Mouse (Mus musculus): Measurements from ENCODE around the gene Cfd. TPM values are rescaled to one million over a fixed set of nuclear protein-coding genes. Genes with fewer than 3 reads are reported as not detected.

Cfd gene
- not detected in 2 replicates for polyA plus RNA-seq (2015; fragmentation: Nextera tagmentation; extraction: Ambion mirVana)

- H3K4me1 ChIP-seq = no peaks in the 10 kb centered on the region
- H3K4me2 ChIP-seq = no peak within 1 kb of the TSS
- H3K9me3 ChIP-seq = no peaks in the 10 kb centered on the region
- 32% methylated on average over 5 of the region's 5 CpGs for WGBS
- no peak for ATAC-seq (ENCODE audit: borderline replicate concordance, extremely low read depth, low FRiP score, low TSS enrichment)
- no peak within 1 kb of the TSS for H3K9ac ChIP-seq
- H3K27ac ChIP-seq = no peak within 1 kb of the TSS
- no peak within 1 kb of the TSS for H3K4me3 ChIP-seq
- H3K27me3 ChIP-seq = no peaks in the 10 kb centered on the region
- H3K36me3 ChIP-seq = peaks cover 11% of the 10 kb centered on the region
Measured at GRCm38 (mm10) chr10:79890670-79891069, at the start of gene Cfd. Cfd (plus strand) TSS chr10:79890853.

DNA sequence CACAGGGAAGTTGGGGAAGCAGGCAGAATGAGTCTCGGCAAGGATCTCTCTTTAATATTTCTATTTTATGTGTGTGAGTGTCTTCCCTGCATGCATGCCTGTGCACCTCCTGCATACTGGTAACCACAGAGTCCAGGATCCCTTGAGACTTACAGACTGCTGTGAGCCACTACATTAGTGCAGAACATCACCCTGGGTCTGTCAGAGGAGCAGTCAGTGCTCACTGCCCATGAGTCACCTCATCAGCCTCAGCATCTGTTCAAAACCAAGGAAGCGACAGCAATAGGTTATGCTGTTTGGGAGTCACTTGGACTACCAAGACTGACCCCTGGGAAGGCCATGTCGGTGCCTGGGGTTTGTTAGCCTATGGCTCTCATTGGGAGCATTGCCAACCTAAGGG is 48.3 kb upstream of the Cfd start:
- Histone ChIP-seq H3K27ac (peak overlapping the region; percentile 57), H3K4me2 (no peak overlapping the region), H3K27me3 (no peaks in the 10 kb centered on the region), H3K4me1 (peaks cover 35% of the 10 kb centered on the region), H3K36me3 (no peaks in the 10 kb centered on the region), H3K4me3 (no peak overlapping the region), H3K9me3 (no peaks in the 10 kb centered on the region), H3K9ac (no peak overlapping the region)
- ATAC-seq (ENCODE audit: borderline replicate concordance, extremely low read depth, low FRiP score, low TSS enrichment) = no peak
- WGBS = 59% methylated on average over 3 of the region's 3 CpGs

DNA sequence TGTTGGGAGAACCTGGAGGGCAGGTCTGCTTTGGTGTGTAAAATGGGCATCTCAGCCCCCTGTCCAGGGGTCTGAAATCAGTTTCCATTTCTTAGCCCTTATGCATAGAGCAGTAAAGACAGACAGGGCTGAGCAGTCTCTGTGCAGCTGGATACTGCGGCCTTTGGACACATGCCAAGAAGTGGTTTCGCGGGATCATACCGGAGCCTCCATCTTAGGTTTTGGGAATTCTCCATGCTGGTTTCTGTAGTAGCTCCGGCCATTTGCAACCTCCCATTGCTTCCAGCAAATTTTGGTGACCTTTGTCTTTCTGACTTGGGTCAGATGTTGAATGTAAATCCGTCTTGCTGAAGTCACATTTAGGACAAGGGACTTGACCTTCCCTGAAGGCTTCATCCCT is 47.2 kb upstream of the Cfd start:
- H3K27ac ChIP-seq = no peak overlapping the region
- H3K36me3 ChIP-seq = no peaks in the 10 kb centered on the region
- H3K4me2 ChIP-seq = no peak overlapping the region
- no peaks in the 10 kb centered on the region for H3K9me3 ChIP-seq
- H3K4me1 ChIP-seq = peaks cover 35% of the 10 kb centered on the region
- H3K4me3 ChIP-seq = no peak overlapping the region
- H3K9ac ChIP-seq = no peak overlapping the region; the same call in 1 of the 2 replicates
- WGBS = 38% methylated on average over 6 of the region's 6 CpGs
- ATAC-seq (ENCODE audit: borderline replicate concordance, extremely low read depth, low FRiP score, low TSS enrichment) = no peak
- no peaks in the 10 kb centered on the region for H3K27me3 ChIP-seq

- H3K4me1 ChIP-seq = peaks cover 37% of the 10 kb centered on the region
- H3K4me3 ChIP-seq = no peak overlapping the region
- no peak for ATAC-seq (ENCODE audit: borderline replicate concordance, extremely low read depth, low FRiP score, low TSS enrichment)
- WGBS = 41% methylated on average over 5 of the region's 5 CpGs
- H3K27me3 ChIP-seq = no peaks in the 10 kb centered on the region
- no peaks in the 10 kb centered on the region for H3K9me3 ChIP-seq
- H3K9ac ChIP-seq = no peak overlapping the region
- no peak overlapping the region for H3K27ac ChIP-seq
- H3K36me3 ChIP-seq = no peaks in the 10 kb centered on the region
- no peak overlapping the region for H3K4me2 ChIP-seq
Measured at GRCm38 (mm10) chr10:79846553-79846952, 44.1 kb upstream of the Cfd start.

DNA sequence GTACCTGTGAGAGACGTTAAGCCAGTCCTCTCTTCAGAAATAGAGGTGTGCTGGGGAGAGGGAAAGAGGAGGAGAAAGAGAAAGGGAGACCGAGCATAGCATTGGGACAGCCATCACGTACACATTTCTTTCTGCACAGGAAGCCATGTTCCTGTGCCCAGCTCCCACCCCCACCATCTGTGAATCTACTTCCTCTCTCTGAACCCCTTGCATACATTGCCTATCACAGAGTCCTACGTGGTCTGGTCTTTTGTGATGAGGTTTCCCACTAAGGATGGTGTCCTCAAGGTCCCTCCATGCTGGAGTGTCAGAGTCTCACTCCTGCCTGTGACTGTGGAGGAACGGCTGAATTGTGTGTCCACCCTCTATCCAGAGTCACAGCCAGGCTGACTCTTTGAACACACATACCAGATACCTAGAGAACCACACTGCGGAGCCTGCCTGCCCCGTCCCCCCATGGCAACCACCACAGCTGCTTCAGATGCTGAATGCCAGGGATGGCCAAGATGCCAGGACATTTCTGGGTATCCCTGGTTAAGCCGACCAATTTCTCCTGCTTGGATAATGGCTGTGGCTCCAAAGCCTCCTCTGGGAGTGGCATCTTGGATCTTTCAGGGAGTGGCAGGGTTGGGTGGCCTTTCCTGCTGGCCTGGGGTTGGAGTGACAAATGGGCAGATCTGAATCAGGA is 40.6 kb upstream of the Cfd start:
- Histone ChIP-seq H3K9ac (no peak overlapping the region), H3K36me3 (no peaks in the 10 kb centered on the region), H3K27ac (0 out of 2 replicates have a peak overlapping the region, but pooled peaks have one; percentile 9), H3K9me3 (no peaks in the 10 kb centered on the region), H3K4me3 (no peak overlapping the region), H3K27me3 (no peaks in the 10 kb centered on the region), H3K4me1 (peaks cover 29% of the 10 kb centered on the region), H3K4me2 (no peak overlapping the region)
- no peak for ATAC-seq (ENCODE audit: borderline replicate concordance, extremely low read depth, low FRiP score, low TSS enrichment)
- 73% methylated on average over 8 of the region's 8 CpGs for WGBS

GRCm38 (mm10) chr10:79851653-79852052 is 39.0 kb upstream of the Cfd start:
- H3K4me1 ChIP-seq = peaks cover 34% of the 10 kb centered on the region

DNA sequence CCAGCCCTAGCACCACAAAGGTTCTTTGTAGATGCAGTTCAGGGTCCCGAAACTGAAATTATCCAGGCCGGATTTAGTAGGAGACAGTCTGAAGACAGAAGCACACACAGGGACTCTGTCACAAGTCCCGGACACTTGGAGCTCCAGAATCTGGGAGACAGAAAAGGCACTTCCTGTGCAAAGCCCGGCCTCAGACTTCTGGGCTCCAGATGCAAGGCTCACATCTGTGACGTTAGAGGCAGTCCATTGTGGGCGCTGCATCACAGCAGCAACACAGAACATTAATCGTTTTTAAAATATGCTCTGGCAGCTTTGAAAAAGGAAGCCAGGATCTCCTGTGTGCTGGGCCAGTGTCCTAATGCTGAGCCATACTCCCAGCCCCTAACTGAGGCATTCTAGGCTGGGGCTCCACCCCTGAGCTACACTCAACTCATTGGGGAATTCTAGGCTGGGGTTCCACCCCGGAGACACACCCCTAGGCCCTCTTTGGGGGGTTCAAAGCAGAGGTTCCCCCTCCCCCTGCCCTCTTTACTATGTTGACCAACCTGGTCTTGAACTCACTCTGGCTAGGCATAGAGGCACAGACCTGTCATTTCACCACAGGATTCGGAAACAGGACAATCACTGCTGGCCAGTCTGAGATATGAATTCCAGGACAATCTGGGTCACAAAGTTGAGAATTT is 38.4 kb upstream of the Cfd start:
- Histone ChIP-seq H3K4me3 (peak overlapping the region; percentile 72; the same call in 1 of the 2 replicates), H3K27ac (peak overlapping the region; percentile 100), H3K36me3 (0 out of 2 replicates have a peak, but pooled peaks cover 8% of the 10 kb centered on the region), H3K27me3 (no peaks in the 10 kb centered on the region), H3K4me1 (peaks cover 40% of the 10 kb centered on the region), H3K9me3 (no peaks in the 10 kb centered on the region), H3K9ac (peak overlapping the region; percentile 68), H3K4me2 (peak overlapping the region; percentile 84)
- WGBS = 19% methylated on average over 9 of the region's 9 CpGs
- no peak for ATAC-seq (ENCODE audit: borderline replicate concordance, extremely low read depth, low FRiP score, low TSS enrichment)

More at GRCm38 (mm10) chr10:79851653-79852052, 39.0 kb upstream of the Cfd start:
- Histone ChIP-seq H3K4me3 (no peak overlapping the region), H3K27ac (peak overlapping the region; percentile 100), H3K9me3 (no peaks in the 10 kb centered on the region), H3K9ac (peak overlapping the region; percentile 68; the same call in 1 of the 2 replicates), H3K4me2 (peak overlapping the region; percentile 84), H3K36me3 (0 out of 2 replicates have a peak, but pooled peaks cover 3% of the 10 kb centered on the region), H3K27me3 (no peaks in the 10 kb centered on the region)
- WGBS = 53% methylated on average over 3 of the region's 3 CpGs
- ATAC-seq (ENCODE audit: borderline replicate concordance, extremely low read depth, low FRiP score, low TSS enrichment) = no peak

DNA sequence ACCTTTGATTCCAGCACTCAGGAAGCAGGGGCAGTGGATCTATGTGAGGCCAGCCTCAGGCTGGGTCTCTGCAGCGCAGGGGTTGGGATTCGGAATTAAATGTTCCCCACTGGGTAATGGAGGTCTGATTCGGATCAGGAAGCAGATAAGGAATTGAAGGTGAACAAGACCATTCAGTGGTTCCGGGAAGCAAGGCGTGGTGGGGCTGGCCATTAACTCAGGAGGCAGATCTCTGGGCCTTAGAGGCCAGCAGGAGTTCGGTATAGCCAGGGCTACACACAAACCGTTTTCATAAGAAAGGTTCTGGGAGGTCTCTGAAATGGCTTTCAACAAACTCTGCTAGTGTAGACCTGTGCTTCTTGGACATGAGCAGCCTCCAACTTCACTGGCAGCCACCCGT is 37.8 kb upstream of the Cfd start:
- H3K27ac ChIP-seq = peak overlapping the region; percentile 100
- no peaks in the 10 kb centered on the region for H3K27me3 ChIP-seq
- no peaks in the 10 kb centered on the region for H3K9me3 ChIP-seq
- peak overlapping the region; percentile 68 for H3K9ac ChIP-seq
- peak overlapping the region; percentile 72 for H3K4me3 ChIP-seq
- H3K4me2 ChIP-seq = peak overlapping the region; percentile 84
- no peak for ATAC-seq (ENCODE audit: borderline replicate concordance, extremely low read depth, low FRiP score, low TSS enrichment)
- WGBS = 22% methylated on average over 8 of the region's 8 CpGs
- 0 out of 2 replicates have a peak, but pooled peaks cover 8% of the 10 kb centered on the region for H3K36me3 ChIP-seq
- peaks cover 46% of the 10 kb centered on the region for H3K4me1 ChIP-seq

DNA sequence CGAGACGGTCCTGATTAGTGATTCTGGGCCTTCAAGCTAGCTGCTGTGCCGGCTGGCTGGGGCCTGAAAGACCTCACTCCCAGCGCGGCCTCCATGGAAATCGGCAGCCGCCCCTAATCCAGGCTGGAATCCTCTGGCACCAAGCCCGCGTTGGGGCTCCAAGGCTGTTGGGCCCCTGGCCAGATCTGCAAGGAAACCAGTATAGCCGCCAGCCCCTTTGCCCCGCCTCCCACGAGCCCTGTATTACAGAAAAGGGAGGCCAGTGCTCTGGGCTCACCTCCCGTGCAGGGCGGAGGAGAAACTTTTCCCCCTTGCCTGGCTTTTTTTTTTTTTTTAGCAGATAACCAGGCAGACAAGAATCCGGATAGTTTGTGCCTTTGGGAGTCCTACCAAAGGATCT is 37.3 kb upstream of the Cfd start:
- Histone ChIP-seq H3K4me3 (peak overlapping the region; percentile 72), H3K4me1 (peaks cover 51% of the 10 kb centered on the region), H3K36me3 (0 out of 2 replicates have a peak, but pooled peaks cover 8% of the 10 kb centered on the region), H3K9ac (peak overlapping the region; percentile 68), H3K9me3 (no peaks in the 10 kb centered on the region), H3K4me2 (peak overlapping the region; percentile 84), H3K27ac (peak overlapping the region; percentile 100), H3K27me3 (no peaks in the 10 kb centered on the region)
- under 1% methylated on average over 15 of the region's 15 CpGs for WGBS
- peak; percentile 79 for ATAC-seq (ENCODE audit: borderline replicate concordance, extremely low read depth, low FRiP score, low TSS enrichment)

- Histone ChIP-seq H3K27me3 (no peaks in the 10 kb centered on the region), H3K4me1 (peaks cover 58% of the 10 kb centered on the region), H3K9ac (peak within 1 kb of the TSS; percentile 92), H3K4me2 (peak within 1 kb of the TSS; percentile 86), H3K27ac (peak within 1 kb of the TSS; percentile 100), H3K9me3 (no peaks in the 10 kb centered on the region), H3K36me3 (peaks cover 14% of the 10 kb centered on the region), H3K4me3 (peak within 1 kb of the TSS; percentile 72)
- peak; percentile 89 for ATAC-seq (ENCODE audit: borderline replicate concordance, extremely low read depth, low FRiP score, low TSS enrichment)
- under 1% methylated on average over 75 of the region's 75 CpGs for WGBS
Measured at GRCm38 (mm10) chr10:79853860-79854795, 36.5 kb upstream of the Cfd start, which contains the start of gene Ptbp1. Ptbp1 (plus strand) TSS chr10:79854427.

DNA sequence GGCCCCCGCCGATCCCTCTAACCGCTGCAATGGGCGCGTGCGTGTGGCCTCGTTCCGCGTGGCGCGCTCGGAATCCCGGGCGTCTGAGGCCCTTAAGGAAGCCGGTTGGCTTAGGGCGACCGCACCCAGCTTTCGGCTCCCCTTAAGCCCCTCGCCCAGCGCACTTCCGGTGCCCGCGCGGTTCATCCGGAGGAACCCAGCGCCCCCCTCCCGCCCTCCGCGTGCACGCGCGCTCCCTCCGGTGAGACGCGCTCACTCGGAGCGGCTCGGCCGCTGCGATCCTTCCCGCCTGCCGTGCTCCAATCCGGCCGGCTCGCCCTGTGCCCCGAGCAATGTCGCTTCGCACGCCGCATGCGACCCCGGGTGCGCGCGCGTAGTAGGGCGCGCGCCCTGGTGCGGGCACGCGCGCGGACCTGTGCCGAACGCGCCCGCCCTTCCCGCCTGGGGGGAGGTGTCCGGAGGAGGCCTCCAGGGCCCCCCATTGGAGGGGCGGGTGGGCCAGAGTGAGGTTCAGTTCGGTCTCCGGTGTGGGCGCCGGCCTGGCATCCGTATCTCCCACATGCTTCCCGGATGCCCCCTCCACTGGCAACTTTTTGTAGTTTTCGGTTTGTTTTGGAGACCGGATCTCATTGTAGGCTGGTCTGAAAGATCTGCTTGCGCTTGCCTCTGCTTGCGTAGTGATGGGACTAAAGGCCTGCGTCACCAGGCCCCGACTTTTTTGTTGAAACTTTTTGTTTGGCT is 35.7 kb upstream of the Cfd start:
- Histone ChIP-seq H3K4me3 (peak overlapping the region; percentile 72), H3K9me3 (no peaks in the 10 kb centered on the region), H3K4me2 (peak overlapping the region; percentile 86), H3K9ac (peak overlapping the region; percentile 92), H3K27ac (peak overlapping the region; percentile 100), H3K27me3 (no peaks in the 10 kb centered on the region), H3K36me3 (peaks cover 23% of the 10 kb centered on the region), H3K4me1 (peaks cover 67% of the 10 kb centered on the region)
- peak; percentile 13 for ATAC-seq (ENCODE audit: borderline replicate concordance, extremely low read depth, low FRiP score, low TSS enrichment)
- under 1% methylated on average over 82 of the region's 83 CpGs for WGBS

Data from lung, embryonic 15.5 days (tissue).